Mouse (Mus musculus) midbrain, embryonic 11.5 days (tissue): ENCODE results near the gene Fam163b. TPM values are rescaled to one million over a fixed set of nuclear protein-coding genes. Genes with fewer than 3 reads are reported as not detected.

Experiments used
- ATAC-seq: fragments of 200-750 bp; cut with Nextera tagmentation; 2 replicates; pipeline ENCODE4 v1.8.0; 2017; ENCODE audit warnings: moderate TSS enrichment, moderate library complexity; ENCODE audit not compliant: low FRiP score
- DNase-seq: peaks from one replicate; pipeline ENCODE4 v3.0.0; 2015; ENCODE audit warnings: low spot score; ENCODE audit errors: missing footprints
- H3K27ac ChIP-seq: fragments of 300-500 bp; sonication (generic); 2 replicates; pipeline ENCODE4 v1.5.1; 2014; ENCODE audit warnings: low read depth, low read length
- H3K27me3 ChIP-seq: fragments of 300-500 bp; sonication (generic); 2 replicates; pipeline ENCODE4 v1.6.1; 2014; ENCODE audit warnings: mild to moderate bottlenecking, low read length, moderate library complexity, mixed read lengths; ENCODE audit not compliant: control insufficient read depth, insufficient read depth
- H3K36me3 ChIP-seq: fragments of 300-500 bp; sonication (generic); 2 replicates; pipeline ENCODE4 v1.6.1; 2014; ENCODE audit warnings: mild to moderate bottlenecking, low read length, moderate library complexity, mixed read lengths; ENCODE audit not compliant: control insufficient read depth, insufficient read depth
- H3K4me1 ChIP-seq: fragments of 300-500 bp; sonication (generic); 2 replicates; pipeline ENCODE4 v1.6.1; 2014; ENCODE audit warnings: low read length; ENCODE audit not compliant: control insufficient read depth, insufficient read depth
- H3K4me2 ChIP-seq: fragments of 300-500 bp; sonication (generic); 2 replicates; pipeline ENCODE4 v1.6.1; 2014; ENCODE audit warnings: mild to moderate bottlenecking, moderate library complexity
- H3K4me3 ChIP-seq: fragments of 300-500 bp; sonication (generic); 2 replicates; pipeline ENCODE4 v1.5.1; 2014; ENCODE audit warnings: low read depth, low read length
- H3K9ac ChIP-seq: fragments of 300-500 bp; sonication (generic); 2 replicates; pipeline ENCODE4 v1.6.1; 2014; ENCODE audit warnings: low read length
- H3K9me3 ChIP-seq: fragments of 300-500 bp; sonication (generic); 2 replicates; pipeline ENCODE4 v1.6.1; 2016; ENCODE audit warnings: low read length; ENCODE audit not compliant: control insufficient read depth
- WGBS: fragments of 180-500 bp; shearing (Covaris S2); extraction: QIAGEN DNeasy Blood & Tissue Kit; methylation state at CpG from one replicate; pipeline ENCODE4 v1.1.7; 2014; 5-methylcytosine and 5-hydroxymethylcytosine counted together
- polyA plus RNA-seq: library from polyadenylated mRNA; unstranded; fragments of >200 nt; fragmentation: Nextera tagmentation; extraction: Ambion mirVana; gene quantifications from 2 replicates; pipeline ENCODE4 v1.2.1, GENCODE M21; 2014

Fam163b gene
- polyA plus RNA-seq, 1 experiment from 2014 or later, result 0.15 TPM

DNA sequence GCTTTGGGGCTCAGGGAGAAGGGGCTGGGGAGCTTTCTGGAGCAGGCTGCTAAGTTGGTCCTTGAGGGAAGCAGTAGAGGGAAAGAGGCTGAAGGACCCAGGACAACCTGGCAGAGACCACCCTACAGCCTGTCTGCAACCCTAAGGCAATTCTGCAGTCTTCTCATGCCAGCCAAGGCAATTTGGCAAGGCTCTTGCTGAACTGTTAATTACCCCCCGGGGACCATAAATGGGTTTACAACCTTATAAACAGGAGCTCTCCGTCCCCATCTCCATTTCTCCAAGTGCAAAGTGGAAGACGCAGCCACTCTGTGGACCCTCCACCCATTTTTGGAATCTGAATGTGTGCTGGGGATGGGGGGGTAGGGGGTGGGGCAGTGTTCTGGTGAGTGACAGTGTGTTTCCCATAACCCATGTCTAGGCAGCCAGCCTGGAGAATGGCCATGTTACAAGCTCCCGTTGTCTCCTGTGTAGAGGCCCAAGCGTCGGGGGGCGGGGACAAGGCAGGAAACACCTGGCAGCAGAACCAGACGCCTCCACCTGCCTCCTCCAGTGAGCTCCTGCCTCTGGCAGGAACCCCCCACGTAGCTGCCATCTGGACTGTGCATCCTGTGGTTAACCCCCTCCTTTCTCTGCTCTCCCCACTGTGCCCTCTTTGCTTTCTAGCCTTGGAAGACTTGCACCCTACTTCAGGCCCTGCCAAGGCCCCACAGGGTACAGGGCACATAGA is 20.5 kb downstream of the Fam163b start:
- H3K36me3 ChIP-seq, result no peaks in the 10 kb centered on the region
- H3K4me2 ChIP-seq, result no peak overlapping the region
- no peaks in the 10 kb centered on the region for H3K9me3 ChIP-seq
- ATAC-seq, result no peak
- WGBS, result 57% methylated on average over 9 of the region's 9 CpGs
- H3K27ac ChIP-seq, result no peak overlapping the region
- H3K4me1 ChIP-seq, result peaks cover 7% of the 10 kb centered on the region
- H3K27me3 ChIP-seq, result no peaks in the 10 kb centered on the region
- H3K4me3 ChIP-seq, result no peak overlapping the region
- DNase-seq, result no peak
- H3K9ac ChIP-seq, result no peak overlapping the region

DNA sequence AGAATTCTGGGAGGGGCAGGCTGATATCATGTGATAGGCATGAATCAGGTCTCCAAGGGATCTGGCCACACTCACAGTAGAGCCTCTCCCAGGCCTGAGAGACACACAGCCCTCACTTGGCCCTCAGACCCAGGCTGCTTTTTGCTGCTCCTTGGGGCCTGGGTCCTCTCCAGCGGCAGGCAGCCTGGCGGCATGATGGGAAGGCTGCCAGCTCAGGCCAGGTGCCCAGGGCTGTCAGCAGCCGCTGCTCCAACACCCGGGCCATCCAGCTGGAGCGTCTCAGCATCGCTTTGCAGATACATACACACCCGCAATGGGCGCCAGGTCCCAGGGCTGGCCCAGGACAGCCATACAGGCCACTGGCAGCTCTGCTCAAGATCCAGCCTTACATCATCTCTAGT is 22.1 kb downstream of the Fam163b start:
- ATAC-seq, result no peak
- H3K36me3 ChIP-seq, result no peaks in the 10 kb centered on the region
- no peaks in the 10 kb centered on the region for H3K9me3 ChIP-seq
- 84% methylated on average over 8 of the region's 8 CpGs for WGBS
- peaks cover 7% of the 10 kb centered on the region for H3K4me1 ChIP-seq
- no peaks in the 10 kb centered on the region for H3K27me3 ChIP-seq
- no peak overlapping the region for H3K4me3 ChIP-seq
- DNase-seq, result no peak
- H3K4me2 ChIP-seq, result no peak overlapping the region
- no peak overlapping the region for H3K9ac ChIP-seq
- no peak overlapping the region for H3K27ac ChIP-seq

DNA sequence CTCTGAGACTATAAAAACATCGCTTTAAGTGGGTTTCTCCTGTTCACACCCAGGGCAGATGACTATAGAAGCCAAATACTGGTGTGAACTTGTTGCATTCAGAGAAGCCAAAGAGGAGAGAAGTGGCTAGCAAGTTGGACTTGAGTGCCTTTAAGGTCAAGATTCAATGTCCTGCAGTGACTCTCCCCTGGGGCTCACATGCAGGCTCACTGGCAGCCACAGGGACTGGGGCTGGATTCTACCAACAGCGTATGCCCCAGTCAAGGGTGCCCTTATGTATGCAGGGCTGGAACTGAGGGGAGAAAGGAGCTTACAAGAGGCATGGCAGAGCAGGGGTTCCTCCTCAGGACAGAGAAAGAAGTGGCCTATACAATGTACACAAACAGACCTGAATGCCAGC is 22.5 kb downstream of the Fam163b start:
- Histone ChIP-seq H3K4me3 (no peak overlapping the region), H3K27me3 (no peaks in the 10 kb centered on the region), H3K4me2 (no peak overlapping the region), H3K27ac (no peak overlapping the region), H3K36me3 (no peaks in the 10 kb centered on the region), H3K9ac (no peak overlapping the region), H3K9me3 (no peaks in the 10 kb centered on the region), H3K4me1 (peaks cover 7% of the 10 kb centered on the region)
- 82% methylated on average over 2 of the region's 2 CpGs for WGBS
- ATAC-seq (no peak), DNase-seq (no peak)

DNA sequence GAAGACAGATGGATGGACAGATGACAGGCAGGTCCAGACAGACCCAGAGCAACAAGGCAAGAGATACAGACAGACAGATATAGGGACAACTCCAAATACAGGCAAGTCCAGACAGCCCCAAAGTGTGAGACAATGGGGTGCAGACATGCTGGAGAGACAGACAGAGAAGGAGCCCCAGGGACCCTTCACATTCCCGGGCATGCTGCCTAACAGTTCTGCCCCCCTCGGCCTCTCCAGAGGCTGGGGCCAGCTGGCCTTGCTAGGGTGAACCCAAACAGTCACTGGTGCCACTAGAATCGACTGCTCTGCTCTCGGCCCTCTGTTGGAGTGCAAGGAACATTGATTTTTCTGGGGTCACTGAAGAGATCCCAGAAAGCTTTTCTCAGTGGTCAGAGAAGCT is 23.8 kb downstream of the Fam163b start:
- Histone ChIP-seq H3K4me1 (peaks cover 7% of the 10 kb centered on the region), H3K27ac (no peak overlapping the region), H3K36me3 (no peaks in the 10 kb centered on the region), H3K9me3 (no peaks in the 10 kb centered on the region), H3K27me3 (no peaks in the 10 kb centered on the region), H3K4me2 (no peak overlapping the region), H3K4me3 (no peak overlapping the region), H3K9ac (no peak overlapping the region)
- WGBS, result 66% methylated on average over 4 of the region's 4 CpGs
- DNase-seq, result no peak
- no peak for ATAC-seq

DNA sequence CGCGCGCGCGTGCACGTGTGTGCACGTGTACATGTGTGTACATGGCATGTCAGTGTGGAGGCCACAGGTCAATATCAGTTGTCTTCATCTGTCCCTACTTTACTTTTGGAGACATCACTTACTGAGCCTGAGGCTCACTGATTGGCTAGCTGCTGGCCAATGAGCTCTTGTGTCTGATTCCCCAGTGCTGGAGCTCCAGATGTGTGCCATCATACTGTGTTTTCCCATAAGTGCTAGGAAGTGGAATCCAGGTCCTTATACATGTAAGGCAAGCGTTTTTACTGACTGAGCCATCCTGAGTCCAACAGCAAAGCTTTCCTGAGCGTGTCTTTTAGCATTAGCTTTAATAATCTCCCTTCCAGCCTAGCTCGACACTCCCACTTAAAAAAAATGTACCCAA is 28.1 kb downstream of the Fam163b start:
- no peak overlapping the region for H3K4me3 ChIP-seq
- no peak for ATAC-seq
- no peaks in the 10 kb centered on the region for H3K9me3 ChIP-seq
- peak; percentile 14 for DNase-seq
- WGBS, result 92% methylated on average over 10 of the region's 10 CpGs
- H3K4me2 ChIP-seq, result no peak overlapping the region
- H3K4me1 ChIP-seq, result no peaks in the 10 kb centered on the region
- no peak overlapping the region for H3K9ac ChIP-seq
- H3K27me3 ChIP-seq, result no peaks in the 10 kb centered on the region
- no peak overlapping the region for H3K27ac ChIP-seq
- H3K36me3 ChIP-seq, result no peaks in the 10 kb centered on the region

DNA sequence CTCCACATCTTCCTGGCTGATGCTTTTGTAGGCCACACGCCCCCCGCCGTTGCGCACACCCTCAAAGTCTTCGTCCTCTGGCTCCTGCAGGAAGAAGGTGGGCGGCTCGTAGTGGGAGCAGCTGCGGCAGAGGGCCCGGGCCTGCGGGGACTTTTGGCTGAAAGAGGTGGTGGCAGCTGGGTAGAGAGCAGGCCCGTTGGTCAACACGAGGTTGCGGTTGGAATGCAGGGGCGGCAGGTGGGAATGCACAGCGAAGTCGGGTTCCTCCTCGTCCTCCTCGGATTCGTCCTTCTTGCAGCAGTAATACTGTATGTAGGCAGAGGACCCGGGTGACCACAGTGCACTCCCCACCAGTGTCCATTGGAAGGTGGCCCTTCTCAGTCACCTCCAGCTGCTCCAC is 29.7 kb downstream of the Fam163b start:
- no peaks in the 10 kb centered on the region for H3K36me3 ChIP-seq
- ATAC-seq, result no peak
- no peak overlapping the region for H3K4me3 ChIP-seq
- H3K9ac ChIP-seq, result no peak overlapping the region
- H3K4me2 ChIP-seq, result no peak overlapping the region
- no peak overlapping the region for H3K27ac ChIP-seq
- H3K9me3 ChIP-seq, result no peaks in the 10 kb centered on the region
- H3K27me3 ChIP-seq, result no peaks in the 10 kb centered on the region
- DNase-seq, result no peak
- WGBS, result 76% methylated on average over 20 of the region's 20 CpGs
- no peaks in the 10 kb centered on the region for H3K4me1 ChIP-seq

DNA sequence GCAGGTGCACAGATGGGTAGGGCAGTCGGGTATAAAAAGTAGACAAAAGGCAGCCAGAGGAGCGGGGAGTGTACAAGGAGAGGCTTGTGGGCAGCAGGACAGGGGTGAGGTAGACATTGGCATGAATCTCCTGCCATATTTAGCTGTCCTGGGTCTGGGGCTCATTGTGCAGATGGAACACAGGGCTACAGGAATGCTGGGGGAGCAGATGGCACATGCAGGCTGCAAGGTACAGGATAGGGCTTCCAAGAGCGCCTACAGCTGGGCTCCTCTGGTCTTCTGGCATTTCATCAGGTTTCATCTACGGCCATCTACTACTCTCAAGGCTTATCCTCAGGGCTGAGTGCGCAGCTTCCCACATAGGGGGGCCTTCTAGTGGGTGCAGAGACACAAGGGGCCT is 33.2 kb downstream of the Fam163b start:
- H3K27ac ChIP-seq, result no peak overlapping the region
- H3K9me3 ChIP-seq, result no peaks in the 10 kb centered on the region
- no peaks in the 10 kb centered on the region for H3K36me3 ChIP-seq
- H3K9ac ChIP-seq, result no peak overlapping the region
- H3K4me1 ChIP-seq, result no peaks in the 10 kb centered on the region
- no peak overlapping the region for H3K4me3 ChIP-seq
- 89% methylated on average over 5 of the region's 5 CpGs for WGBS
- no peak overlapping the region for H3K4me2 ChIP-seq
- no peak for DNase-seq
- ATAC-seq, result no peak
- H3K27me3 ChIP-seq, result no peaks in the 10 kb centered on the region

DNA sequence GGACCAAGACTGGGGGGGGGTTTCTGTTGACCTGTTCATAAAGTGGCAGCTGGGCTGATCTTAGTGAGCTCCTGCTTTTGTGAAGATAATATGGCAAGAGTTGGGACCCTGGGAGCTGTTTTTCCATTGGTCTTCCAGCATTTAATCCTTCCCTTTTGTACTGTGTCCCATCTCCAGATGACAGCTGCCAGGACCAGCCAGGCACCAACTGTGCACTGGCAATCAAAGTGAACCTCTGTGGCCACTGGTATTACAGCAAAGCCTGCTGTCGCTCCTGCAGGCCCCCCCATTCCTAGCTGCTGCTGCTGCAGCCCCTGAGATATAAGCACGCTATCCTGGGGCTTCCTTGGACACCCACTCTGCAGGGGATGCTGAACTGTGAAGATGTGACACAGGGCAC is 34.1 kb downstream of the Fam163b start:
- Histone ChIP-seq H3K9me3 (no peaks in the 10 kb centered on the region), H3K4me2 (no peak overlapping the region), H3K27ac (no peak overlapping the region), H3K4me1 (no peaks in the 10 kb centered on the region), H3K4me3 (no peak overlapping the region), H3K9ac (no peak overlapping the region), H3K27me3 (no peaks in the 10 kb centered on the region), H3K36me3 (no peaks in the 10 kb centered on the region)
- WGBS, result 72% methylated on average over 2 of the region's 2 CpGs
- no peak for DNase-seq
- ATAC-seq, result no peak

DNA sequence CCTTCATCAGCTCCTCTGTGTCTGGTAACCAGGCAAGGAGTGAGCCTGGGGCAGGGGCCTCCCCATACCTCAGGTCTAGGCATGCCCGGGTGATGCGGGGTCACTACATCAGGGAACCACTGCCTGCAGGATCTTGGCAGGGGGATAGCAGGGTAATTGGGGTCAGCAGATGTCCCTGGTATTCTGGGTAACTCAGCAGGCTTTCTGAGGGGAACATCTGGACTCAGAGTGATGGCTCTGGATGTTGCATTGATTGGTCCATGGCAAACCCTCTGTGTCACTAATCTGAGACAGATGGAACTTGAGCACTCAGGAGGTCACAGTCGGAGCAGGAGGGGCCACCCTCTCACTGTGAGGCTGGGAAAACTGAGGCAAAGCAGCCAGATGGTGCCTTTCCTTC is 35.5 kb downstream of the Fam163b start:
- Histone ChIP-seq H3K27me3 (no peaks in the 10 kb centered on the region), H3K36me3 (no peaks in the 10 kb centered on the region), H3K27ac (no peak overlapping the region), H3K4me1 (no peaks in the 10 kb centered on the region), H3K9me3 (no peaks in the 10 kb centered on the region), H3K4me3 (no peak overlapping the region), H3K4me2 (no peak overlapping the region), H3K9ac (no peak overlapping the region)
- 77% methylated on average over 3 of the region's 3 CpGs for WGBS
- ATAC-seq, result no peak
- DNase-seq, result no peak
